Mouse (Mus musculus) testis, adult 2 months (tissue): ENCODE measurements around the gene Ip6k1.

Experiments
- CTCF ChIP-seq: fragments of 200-500 bp; IDR thresholded peaks from 2 replicates; pipeline ENCODE4 v1.5.1; 2012; ENCODE audit warnings: low read depth, mild to moderate bottlenecking, inconsistent platforms, low read length, moderate library complexity; ENCODE audit not compliant: control insufficient read depth, insufficient read depth, insufficient replicate concordance
- POLR2A ChIP-seq: fragments of 200-500 bp; IDR thresholded peaks from 2 replicates; pipeline ENCODE4 v1.6.1; 2012; ENCODE audit warnings: low read depth, mild to moderate bottlenecking, inconsistent platforms, low read length, moderate library complexity; ENCODE audit not compliant: control insufficient read depth

DNA sequence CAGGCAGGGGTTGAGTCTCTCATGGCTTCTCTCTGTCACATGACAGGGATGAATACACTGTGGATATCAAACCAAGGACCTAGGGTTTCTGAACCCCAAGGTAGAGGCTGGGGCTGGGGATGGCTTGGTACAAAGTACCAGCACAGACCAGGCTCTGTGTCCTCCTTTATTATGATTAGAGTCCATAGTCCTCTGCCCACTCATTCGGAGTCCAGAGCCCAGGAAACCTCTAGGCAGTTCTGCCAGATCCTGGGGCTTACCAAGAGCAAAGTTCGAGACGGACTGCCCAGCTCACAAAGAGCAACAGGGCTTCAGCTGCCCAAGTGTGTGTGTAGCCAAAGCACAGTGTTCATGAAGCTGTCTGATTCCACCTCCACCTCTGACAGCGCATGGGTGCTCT lies 83.0 kb downstream of the Ip6k1 start:
- no peak for TF ChIP-seq POLR2A
- no peak for TF ChIP-seq CTCF
